Mouse (Mus musculus): Measurements from ENCODE around the gene Sirt4.

- TF ChIP-seq CTCF (IDR thresholded peaks at IDR 0.05) (no peak), POLR2A (IDR thresholded peaks at IDR 0.05; ENCODE audit: insufficient read depth, low read depth, low read length) (no peak)
Measured at GRCm38 (mm10) chr5:115434853-115435754, 49.4 kb downstream of the Sirt4 start.
